Mouse (Mus musculus): Measurements from ENCODE around the gene Klhdc8a.

Gene Klhdc8a

DNA sequence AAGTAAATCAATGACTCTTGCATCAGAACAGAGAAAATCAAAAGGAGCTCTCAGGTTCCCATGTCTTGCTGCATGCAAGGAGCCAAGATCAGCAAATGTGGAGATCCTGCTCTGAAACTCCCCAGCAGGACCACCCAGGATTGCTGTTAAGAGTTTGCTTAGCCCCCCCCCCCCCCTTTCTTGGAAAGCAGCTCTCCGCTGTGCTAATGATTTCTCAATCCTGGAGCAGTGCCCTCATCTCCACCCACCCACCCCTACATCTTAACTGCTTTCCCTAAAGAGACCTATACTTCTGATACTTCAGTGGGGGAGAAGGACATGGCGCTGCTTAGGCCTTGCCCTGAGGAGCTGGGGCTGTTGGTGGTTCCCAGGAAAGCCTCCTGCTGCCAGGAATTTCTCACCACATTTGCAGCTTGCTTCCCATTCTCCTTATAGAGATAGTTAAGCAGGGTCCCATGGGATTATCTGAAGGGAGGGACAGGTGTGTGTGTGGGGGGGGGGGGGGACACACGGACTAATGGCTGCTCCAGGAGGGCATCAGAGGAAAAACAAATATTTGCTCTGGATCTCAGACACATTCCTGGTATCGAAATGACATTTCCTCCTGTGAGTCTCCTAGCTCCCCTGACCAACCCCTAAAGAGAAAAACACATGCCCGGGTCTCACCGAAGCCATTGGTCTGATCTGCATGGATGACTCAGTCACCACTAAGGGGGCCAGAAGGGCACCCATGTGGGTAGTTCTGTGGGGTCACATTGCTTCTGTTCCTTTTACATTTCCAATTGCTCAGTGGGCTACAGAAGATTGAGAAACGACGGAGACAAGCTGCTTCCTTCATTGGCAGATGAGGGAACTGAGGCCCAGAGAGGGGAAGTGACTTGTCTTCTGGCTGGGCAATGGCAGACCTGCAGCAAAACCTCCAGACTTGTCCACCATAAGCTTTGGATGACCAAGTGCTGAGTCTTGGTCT is 19.8 kb downstream of the Klhdc8a start:
- no peak for DNase-seq (ENCODE audit: extremely low spot score)

DNA sequence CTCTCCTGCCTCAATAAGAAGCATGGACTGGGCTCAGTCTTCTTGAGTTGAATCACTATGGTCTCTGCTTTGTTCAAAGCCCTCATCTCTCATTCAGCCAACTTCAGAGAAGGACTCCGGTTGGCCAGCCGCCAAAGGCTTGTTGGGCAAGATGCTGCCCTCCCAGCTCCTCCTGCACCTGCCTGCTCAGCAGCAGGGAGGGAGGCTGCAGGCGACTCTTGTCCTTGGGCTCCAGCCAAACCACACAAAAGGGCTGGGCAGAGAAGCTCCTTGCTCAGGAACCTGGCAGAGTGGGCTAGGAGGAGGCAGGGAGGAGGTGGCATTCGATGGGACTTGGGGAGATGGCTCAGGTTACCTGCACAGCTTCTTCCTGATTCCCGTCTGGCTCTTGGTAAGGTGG is 20.8 kb downstream of the Klhdc8a start:
- DNase-seq (ENCODE audit: extremely low spot score): no peak

DNA sequence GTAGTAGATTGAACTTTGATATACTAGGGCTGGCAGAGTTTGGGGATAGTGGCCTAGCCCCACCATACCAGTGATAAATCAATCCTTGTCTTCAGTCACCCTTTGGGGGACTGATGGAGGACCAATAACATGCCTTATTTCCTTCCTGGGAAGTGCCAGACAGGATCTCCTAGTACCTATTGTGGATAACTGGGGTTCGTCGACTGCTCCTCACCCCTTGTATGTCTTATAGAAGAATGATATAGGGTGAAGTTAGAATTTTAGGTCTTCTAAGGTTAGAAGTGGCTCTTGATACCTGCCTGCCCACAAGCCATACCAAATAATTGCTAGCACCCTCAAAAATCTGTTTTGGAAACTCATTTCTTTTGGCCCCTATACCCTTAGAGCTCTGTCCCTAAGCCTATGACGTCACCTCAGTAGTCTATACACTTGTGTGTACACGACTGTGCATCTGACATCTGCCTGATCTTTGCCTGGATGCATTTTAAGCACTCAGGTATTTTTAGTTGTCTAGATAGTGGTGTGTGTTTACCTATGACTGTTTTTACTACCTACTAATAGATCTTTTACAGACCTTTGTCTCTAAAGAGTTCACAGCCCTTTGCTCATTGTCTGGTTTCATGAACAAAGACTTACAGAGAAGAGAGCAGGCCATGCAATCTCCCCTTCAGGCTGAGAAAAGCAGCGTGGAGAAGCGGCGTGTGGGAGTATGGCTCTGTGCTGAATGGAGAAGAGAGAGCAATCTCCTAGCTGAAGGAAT is 23.6 kb downstream of the Klhdc8a start:
- DNase-seq (ENCODE audit: extremely low spot score): peak; percentile 42

DNA sequence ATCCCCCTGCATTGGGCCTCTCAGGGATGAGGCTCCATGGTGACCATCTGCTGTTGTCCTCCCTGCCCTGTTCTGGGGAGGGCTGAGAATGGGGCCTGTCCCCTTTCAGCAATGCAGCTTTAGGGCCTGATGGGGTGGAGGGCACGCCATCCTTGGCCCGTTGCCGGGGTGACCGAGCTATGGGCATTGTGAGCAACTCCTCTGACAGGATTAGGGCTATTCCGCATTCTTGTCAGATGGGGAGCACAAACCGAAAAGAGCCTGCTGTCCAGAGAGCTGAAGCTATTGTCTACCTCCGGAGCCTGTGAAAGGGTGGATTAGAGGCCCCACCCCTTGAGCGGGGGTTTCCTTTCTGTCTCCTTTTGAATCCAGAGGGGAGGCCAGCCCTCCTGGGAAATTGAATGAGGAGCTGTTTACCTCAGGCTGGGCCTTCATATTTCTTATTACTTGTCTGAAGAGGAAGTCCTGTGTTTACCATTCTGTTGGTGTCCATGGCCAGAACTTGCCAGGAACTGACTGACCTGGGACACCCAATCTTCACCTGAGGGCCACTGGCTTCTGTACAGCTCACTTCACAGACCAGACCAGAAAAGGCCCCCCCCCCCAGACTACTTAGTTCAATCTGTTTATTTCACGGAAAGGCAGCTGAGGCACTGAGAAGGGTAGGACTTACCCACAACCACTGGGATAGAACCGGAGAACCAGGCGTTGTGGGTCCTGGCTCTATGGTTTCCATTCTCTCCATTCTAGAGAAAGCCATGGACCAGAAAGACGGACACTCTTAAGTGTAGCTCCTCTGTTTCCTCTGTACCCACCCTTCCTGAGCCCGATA is 24.5 kb downstream of the Klhdc8a start:
- peak; percentile 86 for DNase-seq (ENCODE audit: extremely low spot score)

DNA sequence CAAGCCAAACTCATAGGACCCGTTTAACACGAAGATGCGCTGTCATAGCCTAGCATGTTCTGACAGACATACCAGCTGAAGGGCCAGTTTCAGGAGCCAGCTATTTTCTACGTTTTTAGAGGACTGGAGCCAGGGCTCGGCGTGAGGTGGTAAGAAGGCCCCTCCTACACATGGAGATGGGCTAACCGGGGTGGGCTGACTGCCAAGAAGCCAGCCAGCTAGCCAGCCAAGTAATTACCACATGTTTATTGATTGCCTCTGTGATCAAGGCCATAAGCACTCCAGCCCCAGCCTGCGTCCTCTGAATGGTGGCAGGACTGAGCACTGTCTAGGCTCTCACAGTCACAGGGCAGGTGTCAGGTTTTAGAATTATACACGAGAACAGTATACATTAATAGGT is 28.4 kb downstream of the Klhdc8a start:
- DNase-seq (ENCODE audit: extremely low spot score): no peak

DNA sequence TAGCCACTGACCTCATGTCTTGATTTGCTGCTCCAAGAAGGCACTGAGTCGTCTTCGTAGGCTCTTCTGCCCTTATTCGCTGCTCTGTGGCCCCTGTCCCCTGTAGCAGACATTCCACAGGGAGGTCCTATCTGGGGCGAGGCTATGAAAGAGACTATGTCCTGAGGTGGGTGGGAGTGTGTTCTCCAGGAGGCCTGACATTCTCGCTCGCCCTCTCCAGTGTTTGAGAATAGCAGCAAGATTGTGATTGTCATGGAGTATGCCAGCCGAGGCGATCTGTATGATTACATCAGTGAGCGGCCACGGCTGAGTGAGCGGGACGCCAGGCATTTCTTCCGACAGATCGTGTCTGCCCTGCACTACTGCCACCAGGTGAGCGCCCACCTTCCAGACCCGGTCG is 29.1 kb downstream of the Klhdc8a start:
- no peak for DNase-seq (ENCODE audit: extremely low spot score)

DNA sequence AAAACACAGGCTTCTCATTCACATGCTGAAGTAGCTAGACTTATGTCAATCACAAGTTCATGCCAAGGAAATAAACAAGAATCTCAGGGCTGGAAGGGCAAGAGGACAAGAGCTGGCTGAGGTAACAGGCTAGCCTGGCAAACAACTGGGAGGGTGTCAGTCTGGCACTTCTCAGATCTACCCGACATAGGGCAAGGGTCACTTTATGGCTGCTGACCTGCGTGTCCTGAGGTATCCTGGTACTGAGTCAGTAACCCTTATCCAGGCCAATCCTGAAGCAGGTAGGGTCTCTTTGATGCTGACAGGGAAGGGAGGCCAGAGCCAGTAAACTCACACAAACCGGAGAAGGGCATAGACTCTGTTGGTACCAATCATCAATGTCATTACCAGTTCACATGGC is 30.1 kb downstream of the Klhdc8a start:
- DNase-seq (ENCODE audit: extremely low spot score): no peak

DNA sequence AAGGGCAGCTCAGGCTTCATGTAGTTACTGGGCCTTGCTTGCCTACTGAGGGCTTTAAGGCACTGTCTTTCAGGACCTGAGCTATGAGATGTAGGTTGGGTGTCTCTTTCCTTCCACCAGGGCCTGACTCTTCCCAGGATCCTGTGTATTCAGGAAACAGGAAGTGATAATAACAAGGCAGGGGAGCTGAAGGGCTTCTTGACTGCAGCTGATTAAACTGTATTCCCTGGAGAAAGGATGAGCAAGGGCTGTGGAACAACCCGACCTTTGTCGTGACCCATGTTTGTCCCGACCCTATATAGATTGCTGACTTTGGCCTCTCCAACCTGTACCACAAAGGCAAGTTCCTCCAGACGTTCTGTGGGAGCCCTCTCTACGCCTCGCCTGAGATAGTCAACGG is 31.2 kb downstream of the Klhdc8a start:
- DNase-seq (ENCODE audit: extremely low spot score): no peak

DNA sequence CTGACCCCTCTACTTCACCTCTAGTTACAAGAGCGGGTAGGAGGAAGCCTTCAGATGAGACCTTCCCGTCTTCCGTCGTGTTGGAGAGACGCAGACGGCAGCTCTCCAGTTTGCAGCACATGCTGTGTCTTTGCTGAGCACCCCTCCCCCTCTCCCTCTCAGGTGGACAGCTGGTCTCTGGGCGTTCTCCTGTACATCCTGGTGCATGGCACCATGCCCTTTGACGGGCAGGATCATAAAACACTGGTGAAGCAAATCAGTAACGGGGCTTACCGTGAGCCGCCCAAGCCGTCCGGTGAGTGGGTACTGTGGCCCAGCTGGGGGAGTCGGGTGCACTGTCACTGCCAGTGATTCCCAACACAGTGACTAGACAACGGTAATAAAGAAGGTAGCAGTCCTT is 32.0 kb downstream of the Klhdc8a start:
- no peak for DNase-seq (ENCODE audit: extremely low spot score)

DNA sequence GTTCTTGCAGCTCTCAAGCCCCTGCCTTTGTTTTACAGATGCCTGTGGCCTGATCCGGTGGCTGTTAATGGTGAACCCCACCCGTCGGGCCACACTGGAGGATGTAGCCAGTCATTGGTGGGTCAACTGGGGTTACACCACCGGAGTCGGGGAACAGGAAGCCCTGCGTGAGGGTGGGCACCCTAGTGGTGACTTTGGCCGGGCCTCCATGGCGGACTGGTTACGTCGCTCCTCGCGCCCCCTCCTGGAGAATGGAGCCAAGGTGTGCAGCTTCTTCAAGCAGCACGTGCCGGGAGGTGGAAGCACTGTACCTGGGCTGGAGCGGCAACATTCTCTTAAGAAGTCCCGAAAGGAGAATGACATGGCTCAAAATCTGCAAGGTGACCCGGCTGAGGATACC is 32.9 kb downstream of the Klhdc8a start:
- no peak for DNase-seq (ENCODE audit: extremely low spot score)

DNA sequence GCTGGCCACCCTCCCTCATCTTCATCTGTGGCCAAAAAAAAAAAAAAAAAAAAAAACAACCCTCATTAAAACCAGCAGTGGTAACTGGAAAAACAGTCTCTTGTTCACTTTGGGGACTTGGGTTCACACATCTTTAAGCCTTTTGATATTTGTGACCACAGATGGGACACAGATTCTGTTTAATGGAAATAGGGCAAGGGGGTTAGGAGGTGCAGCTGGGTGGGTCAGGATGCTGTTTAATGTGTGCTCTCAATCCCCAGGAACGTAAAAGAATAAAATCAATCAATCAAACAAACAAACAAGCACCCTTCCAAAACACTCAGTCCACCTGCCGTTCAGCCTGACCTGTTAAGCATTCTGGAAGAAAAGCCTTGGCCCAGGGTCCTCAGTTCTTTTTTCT is 34.8 kb downstream of the Klhdc8a start:
- DNase-seq (ENCODE audit: extremely low spot score): no peak

DNA sequence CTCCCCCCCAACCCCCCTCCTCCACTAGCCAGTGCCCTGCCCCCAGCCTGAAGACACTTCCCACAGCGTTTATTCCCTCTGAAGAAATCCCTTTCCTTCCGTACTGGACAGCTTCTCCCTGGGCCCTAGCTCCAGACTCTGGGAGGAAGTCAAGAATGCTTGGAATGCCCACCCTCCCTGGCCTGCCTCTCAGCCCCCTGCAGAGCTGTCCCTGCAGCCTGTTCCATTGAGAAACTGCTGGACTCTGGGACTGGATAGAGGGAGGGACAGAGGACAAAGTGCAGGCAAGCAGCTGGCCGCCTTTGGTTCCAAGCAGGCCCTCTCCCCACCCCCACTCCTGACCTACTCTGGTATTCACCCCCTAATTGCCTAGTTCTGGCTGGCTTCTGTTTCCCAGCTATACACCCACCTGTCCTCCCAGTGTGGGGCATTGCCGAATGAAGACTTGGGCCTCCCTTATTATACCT is 35.3 kb downstream of the Klhdc8a start:
- DNase-seq (ENCODE audit: extremely low spot score): peak; percentile 89

DNA sequence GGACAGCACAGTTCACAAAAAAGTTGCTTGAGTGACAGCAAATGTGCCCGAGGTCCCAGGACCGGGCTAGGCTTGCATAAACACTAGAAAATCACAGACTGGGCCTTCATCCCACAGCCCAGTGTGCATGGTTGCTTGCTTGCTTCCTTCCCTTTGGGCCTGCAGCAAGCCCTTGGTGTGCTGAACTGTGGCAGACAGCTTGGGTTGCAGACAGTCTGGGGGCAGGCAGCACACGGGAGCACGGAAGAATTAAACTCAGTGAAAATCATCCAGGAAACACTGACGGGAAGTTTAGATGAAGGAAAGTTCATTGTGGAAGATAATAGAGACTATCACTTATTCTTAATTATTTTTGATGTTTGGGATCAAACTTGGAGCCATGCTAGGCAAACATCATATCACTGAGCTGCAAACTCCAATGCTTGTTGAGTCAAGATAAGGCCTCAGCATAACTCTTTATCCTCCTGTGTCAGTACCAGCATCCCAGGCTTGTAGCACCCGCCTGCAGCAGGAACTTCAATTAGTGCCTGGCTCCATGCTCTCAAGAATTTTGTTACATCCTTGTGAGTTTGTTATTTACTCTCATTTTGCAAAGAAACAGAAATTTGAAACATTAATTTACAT is 35.9 kb downstream of the Klhdc8a start:
- DNase-seq (ENCODE audit: extremely low spot score): no peak

DNA sequence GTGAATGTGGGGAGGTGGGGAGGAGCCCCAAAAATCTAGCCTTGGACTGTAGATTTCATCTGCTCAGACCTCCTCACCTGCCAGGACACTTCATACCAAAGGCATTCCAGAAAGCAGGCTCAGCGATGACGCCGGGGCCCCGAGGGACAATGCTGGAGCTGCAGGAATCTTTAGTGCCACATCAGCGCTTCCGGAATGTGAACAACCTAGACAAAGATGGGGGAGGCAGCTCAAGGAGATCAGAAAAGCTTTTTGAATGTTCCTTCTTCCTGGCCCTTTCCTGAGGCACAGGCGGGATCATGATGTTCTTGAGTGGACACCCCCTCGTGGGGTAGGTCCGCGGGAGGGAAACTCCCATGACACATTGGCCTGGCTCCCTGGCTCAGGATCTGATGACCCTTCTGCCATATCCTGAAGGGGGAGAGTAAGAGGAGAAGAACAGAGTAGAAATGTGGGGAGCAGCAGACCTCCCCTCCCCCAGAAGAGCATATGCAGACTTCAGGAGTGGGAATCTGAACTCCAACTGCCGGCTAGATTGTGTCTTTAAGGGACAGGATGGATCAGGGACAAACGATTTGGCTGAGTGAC is 37.0 kb downstream of the Klhdc8a start:
- DNase-seq (ENCODE audit: extremely low spot score): peak; percentile 57

DNA sequence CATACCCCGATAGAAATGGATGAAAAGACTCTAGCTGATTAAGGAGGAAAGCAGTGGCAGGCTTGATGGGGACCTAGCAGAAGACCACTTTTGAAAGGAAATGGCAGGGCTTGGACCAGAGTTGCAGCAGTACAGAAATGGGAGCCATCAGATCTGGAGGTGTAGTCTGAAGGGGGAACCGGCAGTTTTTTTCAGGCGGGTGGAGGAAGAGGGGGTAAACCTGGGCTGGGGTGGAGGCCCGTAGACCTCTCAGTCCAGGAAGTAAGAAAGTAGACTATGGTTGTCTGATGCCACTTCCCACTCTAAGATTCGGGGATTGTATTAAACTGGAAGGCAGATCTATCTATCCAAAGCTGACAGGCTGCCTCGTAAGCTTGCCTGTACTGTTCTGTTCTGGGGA is 38.5 kb downstream of the Klhdc8a start:
- no peak for DNase-seq (ENCODE audit: extremely low spot score)

DNA sequence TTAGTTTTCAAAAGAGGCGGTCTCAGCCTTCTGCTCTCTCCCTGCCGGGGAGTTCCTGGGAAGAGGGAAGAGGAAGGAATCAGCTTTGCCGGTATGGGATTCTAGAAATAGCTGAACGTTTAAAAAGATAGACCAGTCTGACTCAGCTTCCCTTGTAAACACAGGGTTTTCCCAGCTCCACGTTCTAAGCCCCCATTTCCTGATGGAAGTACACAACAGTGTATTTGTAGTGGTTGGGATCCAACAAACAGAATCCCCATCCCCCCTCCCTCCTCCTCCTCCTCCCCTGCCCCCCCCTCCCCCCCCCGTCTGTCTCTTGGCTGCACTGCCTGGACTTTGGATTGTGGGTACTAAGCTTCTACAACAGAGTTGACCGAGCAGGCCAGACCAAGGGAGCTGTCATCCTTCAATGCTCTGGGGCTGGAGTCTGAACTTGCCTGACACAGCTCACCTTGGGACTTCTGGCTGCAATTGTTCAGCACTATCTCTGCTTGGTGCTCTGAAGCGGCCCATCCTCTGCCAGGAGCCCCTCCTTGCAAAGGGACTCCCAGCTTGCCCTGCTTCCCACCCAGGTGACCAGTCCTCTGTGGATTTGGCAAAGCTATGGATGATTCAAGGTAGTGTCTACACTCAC is 39.7 kb downstream of the Klhdc8a start:
- no peak for DNase-seq (ENCODE audit: extremely low spot score)

DNA sequence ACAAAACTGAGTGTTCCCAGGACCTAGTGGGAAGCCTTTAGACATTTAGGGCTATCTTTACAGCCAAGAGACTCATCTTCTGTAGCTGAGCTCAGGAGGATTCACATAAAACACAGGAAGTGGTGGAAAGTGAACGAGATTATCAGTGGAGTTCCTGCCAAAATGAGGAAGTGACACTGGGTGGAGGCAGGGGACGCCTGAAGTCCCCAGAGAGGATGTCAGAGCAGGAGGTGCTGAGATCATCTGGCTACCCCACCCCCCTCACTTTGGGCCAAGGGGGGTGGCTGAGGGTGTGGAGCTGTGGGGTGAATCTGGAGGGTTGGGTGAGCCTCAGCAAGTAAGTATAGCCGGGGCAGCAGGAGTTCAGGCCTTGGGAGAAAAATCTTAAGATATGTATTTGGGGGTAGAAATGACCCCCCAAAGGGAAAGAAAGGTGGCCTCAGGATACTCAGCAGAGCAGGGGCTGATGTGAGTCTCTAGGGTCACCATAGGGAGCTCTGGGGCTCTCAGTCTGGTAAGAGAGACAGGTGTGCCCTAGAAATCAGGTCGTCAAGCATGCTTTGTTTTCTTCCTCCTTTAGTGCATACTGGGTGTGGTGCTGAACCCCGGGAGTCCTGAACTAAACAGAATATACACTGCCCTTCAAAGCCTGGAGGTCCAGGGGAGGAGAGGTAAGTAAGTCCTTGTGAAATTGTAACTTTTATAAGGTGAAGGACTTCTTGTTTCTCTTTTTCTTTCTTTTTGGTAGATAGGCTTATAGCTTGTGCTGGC is 43.5 kb downstream of the Klhdc8a start:
- DNase-seq (ENCODE audit: extremely low spot score): no peak

DNA sequence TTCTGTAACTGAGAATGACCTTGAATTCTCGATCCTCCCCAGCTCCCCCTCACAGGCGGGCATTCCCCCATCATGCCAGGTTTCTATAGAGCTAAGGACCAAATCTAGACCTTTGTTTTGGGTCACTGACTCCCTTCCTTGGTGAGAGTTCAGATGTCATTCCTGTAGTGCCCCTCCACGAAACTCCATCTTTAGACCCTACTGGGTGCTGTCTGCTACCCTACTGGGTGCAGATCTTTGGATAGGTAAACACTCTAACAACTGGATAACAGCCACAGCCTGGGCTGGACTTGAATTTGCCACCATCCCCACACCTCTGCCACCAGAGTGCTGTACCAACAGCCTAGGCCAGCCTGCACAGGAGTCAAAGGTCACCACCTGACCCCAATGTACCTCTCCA is 44.1 kb downstream of the Klhdc8a start:
- no peak for DNase-seq (ENCODE audit: extremely low spot score)

DNA sequence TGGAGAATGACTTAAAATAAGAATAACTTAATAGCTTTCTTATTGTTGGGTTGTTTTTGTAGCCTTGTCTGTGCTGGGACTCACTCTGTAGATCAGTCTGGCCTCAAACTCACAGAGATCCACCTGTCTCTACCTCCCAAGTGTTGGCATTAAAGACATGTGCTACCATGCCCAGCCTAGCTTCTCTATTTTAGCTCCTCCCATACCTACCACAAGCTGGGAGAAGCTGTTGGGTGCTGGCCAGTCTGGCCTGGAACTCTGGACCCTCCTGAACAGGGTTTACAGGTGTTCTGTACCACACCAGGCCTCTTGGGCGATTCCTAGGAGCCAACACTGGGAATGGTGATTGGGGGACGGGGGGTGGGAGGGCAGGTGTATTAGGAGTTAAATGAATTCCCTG is 44.8 kb downstream of the Klhdc8a start:
- no peak for DNase-seq (ENCODE audit: extremely low spot score)

DNA sequence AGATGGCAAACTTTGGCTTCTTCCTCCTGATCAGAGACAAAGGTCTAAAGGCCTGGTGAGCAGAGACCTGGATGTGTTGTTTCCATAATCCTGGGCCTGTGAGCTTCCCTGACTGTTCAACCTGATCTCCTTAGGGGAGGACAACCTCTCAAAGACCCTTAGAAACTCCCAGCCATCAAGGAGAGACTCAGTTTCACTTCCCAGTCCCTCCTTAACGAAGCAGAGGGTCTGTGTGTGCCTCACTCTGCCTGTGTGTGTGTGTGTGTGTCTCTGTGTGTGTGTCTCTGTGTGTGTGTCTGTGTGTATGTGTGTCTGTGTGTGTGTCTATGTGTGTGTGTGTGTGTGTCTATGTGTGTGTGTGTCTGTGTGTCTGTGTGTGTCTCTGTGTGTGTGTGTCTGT is 45.2 kb downstream of the Klhdc8a start:
- DNase-seq (ENCODE audit: extremely low spot score): no peak

Measured in embryo, embryonic 9.5 days (tissue).